Mouse (Mus musculus) forebrain, embryonic 16.5 days (tissue): Measurements from ENCODE around the gene Mycbpap. TPM values are rescaled to one million over a fixed set of nuclear protein-coding genes. Genes with fewer than 3 reads are reported as not detected.

Experiments used
- ATAC-seq: fragments of 200-750 bp; cut with Nextera tagmentation; 2 replicates; pipeline ENCODE4 v1.8.0; 2017; ENCODE audit warnings: mild to moderate bottlenecking, moderate library complexity
- H3K27ac ChIP-seq: fragments of 300-500 bp; sonication (generic); 2 replicates; pipeline ENCODE4 v1.5.1; 2014; ENCODE audit warnings: low read length, control low read depth
- H3K27me3 ChIP-seq: fragments of 300-500 bp; sonication (generic); replicated peaks from 2 replicates; pipeline ENCODE4 v1.6.1; 2014; ENCODE audit warnings: low read length; ENCODE audit not compliant: control insufficient read depth, insufficient read depth
- H3K36me3 ChIP-seq: fragments of 300-500 bp; sonication (generic); 2 replicates; pipeline ENCODE4 v1.6.1; 2014; ENCODE audit not compliant: control insufficient read depth, insufficient read depth
- H3K4me1 ChIP-seq: fragments of 300-500 bp; sonication (generic); replicated peaks from 2 replicates; pipeline ENCODE4 v1.6.1; 2014; ENCODE audit warnings: low read length; ENCODE audit not compliant: control insufficient read depth, insufficient read depth
- H3K4me2 ChIP-seq: fragments of 300-500 bp; sonication (generic); 2 replicates; pipeline ENCODE4 v1.6.1; 2014; ENCODE audit warnings: mild to moderate bottlenecking, low read length, control low read depth
- H3K4me3 ChIP-seq: fragments of 300-500 bp; sonication (generic); replicated peaks from 2 replicates; pipeline ENCODE4 v1.5.1; 2014; ENCODE audit warnings: mild to moderate bottlenecking, low read length, control low read depth
- H3K9ac ChIP-seq: fragments of 300-500 bp; sonication (generic); replicated peaks from 2 replicates; pipeline ENCODE4 v1.6.1; 2014; ENCODE audit warnings: low read depth, low read length, control low read depth
- H3K9me3 ChIP-seq: fragments of 300-500 bp; sonication (generic); 2 replicates; pipeline ENCODE4 v1.6.1; 2016; ENCODE audit warnings: low read length; ENCODE audit not compliant: control insufficient read depth
- WGBS: fragments of 180-500 bp; shearing (Covaris S2); extraction: QIAGEN DNeasy Blood & Tissue Kit; methylation state at CpG from one replicate; pipeline ENCODE4 v1.1.7; 2014; 5-methylcytosine and 5-hydroxymethylcytosine counted together
- polyA plus RNA-seq: library from polyadenylated mRNA; unstranded; fragments of >200 nt; fragmentation: Nextera tagmentation; extraction: Ambion mirVana; gene quantifications from 2 replicates; pipeline ENCODE4 v1.2.1, GENCODE M21; 2015

Mycbpap gene
- polyA plus RNA-seq, 1 experiment from 2014 or later: 2.6 TPM

DNA sequence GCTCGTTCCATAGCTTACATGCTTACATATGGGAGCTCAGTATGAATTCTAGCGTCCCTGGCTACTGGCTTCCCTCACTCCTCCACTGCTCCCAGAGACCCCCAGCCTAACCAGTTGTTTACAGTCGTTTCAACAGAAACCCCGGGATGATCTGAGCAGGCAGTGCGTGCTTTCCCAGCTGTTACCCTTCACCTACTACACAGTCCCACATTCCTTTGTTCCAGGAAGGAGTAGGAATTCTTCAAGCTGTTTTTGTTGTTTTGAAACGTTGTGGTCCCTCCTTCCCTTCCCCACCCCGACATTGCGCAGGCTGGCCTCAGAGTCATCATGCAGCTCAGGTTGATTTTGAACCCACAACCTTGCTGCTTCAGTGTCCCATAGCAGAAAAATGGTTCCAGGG, 21.2 kb downstream of the Mycbpap start:
- Histone ChIP-seq H3K4me2 (no peak overlapping the region), H3K4me1 (peaks cover 22% of the 10 kb centered on the region), H3K4me3 (no peak overlapping the region), H3K36me3 (no peaks in the 10 kb centered on the region), H3K9ac (no peak overlapping the region), H3K27ac (no peak overlapping the region), H3K9me3 (no peaks in the 10 kb centered on the region), H3K27me3 (no peaks in the 10 kb centered on the region; the same call in 1 of the 2 replicates)
- ATAC-seq: no peak
- WGBS: 32% methylated on average over 8 of the region's 8 CpGs

DNA sequence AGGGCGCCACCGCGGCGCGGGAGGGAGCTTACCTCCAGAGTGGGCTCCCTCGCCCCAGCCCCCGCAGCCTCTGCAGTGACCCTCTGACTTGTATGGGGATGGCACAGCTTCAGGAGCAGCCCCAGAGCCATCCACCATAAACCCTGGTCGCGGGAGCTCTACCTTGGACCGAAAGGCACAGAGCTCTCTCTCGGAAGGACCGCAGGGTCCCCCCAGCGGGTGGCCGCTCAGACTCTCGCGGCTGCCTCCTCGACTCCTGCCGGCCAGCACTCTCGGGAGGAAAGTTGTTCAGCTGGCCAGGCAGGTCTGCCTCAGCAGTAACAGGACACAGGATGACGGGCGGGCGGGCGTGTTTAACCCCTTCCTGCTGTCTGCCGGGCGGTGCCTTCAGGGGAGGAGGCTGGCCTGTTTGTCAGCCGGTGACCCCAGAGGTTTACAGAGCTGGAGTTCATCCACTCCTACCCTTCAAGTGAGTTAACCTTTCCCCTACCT, 21.8 kb downstream of the Mycbpap start, which contains the start of gene Epn3:
Epn3 (minus strand) TSS at position 314 of the 492 bp plus-strand sequence.
- peak within 1 kb of the TSS; percentile 41 for H3K9ac ChIP-seq
- H3K27me3 ChIP-seq: no peaks in the 10 kb centered on the region; the same call in 1 of the 2 replicates
- 1% methylated on average over 26 of the region's 26 CpGs for WGBS
- H3K4me2 ChIP-seq: peak within 1 kb of the TSS; percentile 49
- ATAC-seq: no peak
- H3K4me1 ChIP-seq: peaks cover 22% of the 10 kb centered on the region
- H3K36me3 ChIP-seq: no peaks in the 10 kb centered on the region
- peak within 1 kb of the TSS; percentile 28 for H3K4me3 ChIP-seq
- H3K27ac ChIP-seq: no peak within 1 kb of the TSS
- no peaks in the 10 kb centered on the region for H3K9me3 ChIP-seq

DNA sequence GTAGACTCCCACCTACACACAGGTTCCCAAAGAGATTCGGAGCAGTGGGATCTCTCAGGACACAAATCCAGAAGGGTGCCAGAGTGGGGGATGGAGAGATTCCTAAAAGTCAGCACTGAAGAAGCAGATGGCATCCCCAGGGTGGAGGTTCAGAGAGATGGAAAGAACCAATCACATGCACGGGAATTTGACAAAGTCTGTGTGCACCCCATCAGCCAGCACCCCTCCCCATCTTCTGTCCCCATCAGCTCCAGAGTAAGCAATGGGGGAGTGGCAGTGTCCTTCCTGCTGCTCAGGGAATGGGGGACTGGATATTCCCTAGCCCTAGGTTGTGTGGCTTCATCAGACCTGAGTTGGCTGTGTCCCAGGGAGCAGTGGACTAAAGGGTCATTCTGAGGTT, 22.5 kb downstream of the Mycbpap start:
- Histone ChIP-seq H3K4me2 (peak overlapping the region; percentile 49), H3K4me3 (no peak overlapping the region; the same call in 1 of the 2 replicates), H3K4me1 (peaks cover 22% of the 10 kb centered on the region), H3K9me3 (no peaks in the 10 kb centered on the region), H3K27ac (no peak overlapping the region), H3K36me3 (no peaks in the 10 kb centered on the region), H3K27me3 (no peaks in the 10 kb centered on the region; the same call in 1 of the 2 replicates), H3K9ac (no peak overlapping the region; the same call in 1 of the 2 replicates)
- 6% methylated on average over 2 of the region's 2 CpGs for WGBS
- ATAC-seq: peak; percentile 55; the same call in 1 of the 2 replicates

DNA sequence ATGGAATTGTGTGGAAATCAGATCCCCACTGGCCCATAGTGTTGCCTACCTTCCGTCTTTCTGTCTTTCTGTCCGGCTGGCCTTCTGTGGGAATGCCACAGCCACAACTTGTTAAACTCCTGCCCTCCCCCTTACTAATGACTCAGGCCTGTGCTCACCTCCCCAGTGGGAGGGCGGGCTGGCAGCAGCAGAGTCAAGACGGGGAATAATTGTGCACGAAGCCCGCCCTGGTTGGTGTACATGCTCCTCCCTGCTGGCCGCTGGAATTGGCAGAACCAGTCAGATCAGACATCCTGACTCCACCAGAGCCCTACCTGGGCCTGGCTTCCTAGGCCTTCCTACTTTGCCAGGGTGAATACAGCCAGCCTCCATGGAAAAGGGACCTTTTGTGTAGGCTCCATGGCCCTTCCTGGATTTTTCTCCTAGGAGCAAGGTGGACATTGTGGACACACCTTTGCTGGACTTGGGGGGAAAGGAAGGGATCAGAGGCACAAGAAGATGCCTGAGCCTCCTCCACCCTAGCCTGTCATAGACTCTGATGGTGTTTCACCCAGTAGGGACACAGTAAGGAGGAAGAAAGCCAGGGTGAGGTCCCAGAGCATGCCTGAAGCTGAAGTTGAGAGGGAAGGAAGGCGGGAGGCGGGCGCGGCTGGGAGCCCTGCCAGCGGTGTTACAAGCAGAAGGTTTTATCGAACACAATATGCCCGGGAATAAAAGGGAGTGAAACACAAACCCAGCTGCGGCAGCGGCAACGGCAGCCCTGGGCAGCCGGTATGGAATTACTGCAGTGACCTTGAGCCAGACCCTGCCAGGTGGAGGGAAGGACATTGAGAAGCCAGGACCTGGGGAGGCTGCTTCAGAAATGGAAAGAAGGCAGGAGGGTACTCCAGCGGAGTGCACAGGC, 23.2 kb downstream of the Mycbpap start:
- H3K4me2 ChIP-seq: peak overlapping the region; percentile 49
- H3K4me1 ChIP-seq: peaks cover 22% of the 10 kb centered on the region
- H3K36me3 ChIP-seq: no peaks in the 10 kb centered on the region
- peak; percentile 48 for ATAC-seq
- peak overlapping the region; percentile 39 for H3K9ac ChIP-seq
- WGBS: 13% methylated on average over 19 of the region's 19 CpGs
- H3K27me3 ChIP-seq: no peaks in the 10 kb centered on the region; the same call in 1 of the 2 replicates
- no peak overlapping the region for H3K27ac ChIP-seq
- H3K4me3 ChIP-seq: peak overlapping the region; percentile 5; the same call in 1 of the 2 replicates
- no peaks in the 10 kb centered on the region for H3K9me3 ChIP-seq

DNA sequence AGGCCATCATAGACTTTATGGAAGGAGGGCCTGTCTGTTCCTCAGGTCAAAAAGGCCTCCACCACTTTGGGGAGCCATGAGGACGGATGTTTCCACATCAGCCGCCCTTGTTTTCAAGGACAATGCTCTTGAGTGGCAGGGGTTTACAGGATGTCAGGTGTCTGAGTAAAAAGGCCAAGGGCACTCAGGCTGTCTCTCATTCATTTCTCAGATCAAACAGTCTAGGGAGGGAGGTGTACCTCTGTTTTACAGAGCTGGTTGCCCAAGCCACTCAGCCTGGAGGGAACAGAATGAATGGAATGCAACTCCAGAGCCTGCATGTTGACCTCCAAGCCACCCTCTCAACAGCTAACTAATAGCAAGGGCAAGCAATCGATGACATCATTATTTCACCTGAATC, 26.1 kb downstream of the Mycbpap start:
- Histone ChIP-seq H3K9me3 (no peaks in the 10 kb centered on the region), H3K4me1 (peaks cover 32% of the 10 kb centered on the region), H3K27ac (no peak overlapping the region), H3K4me2 (no peak overlapping the region), H3K36me3 (no peaks in the 10 kb centered on the region), H3K27me3 (no peaks in the 10 kb centered on the region; the same call in 1 of the 2 replicates), H3K9ac (no peak overlapping the region), H3K4me3 (no peak overlapping the region)
- 74% methylated on average over 3 of the region's 3 CpGs for WGBS
- no peak for ATAC-seq

DNA sequence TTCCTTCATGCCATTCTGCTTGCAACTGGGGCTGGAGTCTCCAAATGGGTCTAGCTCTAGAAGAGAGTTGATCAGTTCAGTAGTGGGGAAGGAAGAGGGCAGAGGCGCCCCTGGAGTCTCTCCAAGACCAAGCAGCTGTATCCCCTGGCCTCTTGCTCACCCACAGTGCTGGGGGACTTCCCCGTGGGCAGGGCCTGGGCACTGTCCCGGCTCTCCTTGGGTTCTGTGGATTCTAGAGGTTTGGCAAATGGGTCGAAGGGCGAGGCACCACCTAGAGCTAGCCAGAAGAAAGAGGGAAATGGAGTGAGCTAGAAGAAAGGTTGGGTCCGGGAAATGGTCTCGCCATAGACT, 29.8 kb downstream of the Mycbpap start:
- WGBS: 67% methylated on average over 7 of the region's 7 CpGs
- Histone ChIP-seq H3K27ac (no peak overlapping the region), H3K36me3 (no peaks in the 10 kb centered on the region), H3K4me1 (peaks cover 10% of the 10 kb centered on the region), H3K9me3 (no peaks in the 10 kb centered on the region), H3K27me3 (no peaks in the 10 kb centered on the region), H3K9ac (peak overlapping the region; percentile 86; the same call in 1 of the 2 replicates), H3K4me2 (peak overlapping the region; percentile 55; the same call in 1 of the 2 replicates), H3K4me3 (peak overlapping the region; percentile 67)
- ATAC-seq: no peak

DNA sequence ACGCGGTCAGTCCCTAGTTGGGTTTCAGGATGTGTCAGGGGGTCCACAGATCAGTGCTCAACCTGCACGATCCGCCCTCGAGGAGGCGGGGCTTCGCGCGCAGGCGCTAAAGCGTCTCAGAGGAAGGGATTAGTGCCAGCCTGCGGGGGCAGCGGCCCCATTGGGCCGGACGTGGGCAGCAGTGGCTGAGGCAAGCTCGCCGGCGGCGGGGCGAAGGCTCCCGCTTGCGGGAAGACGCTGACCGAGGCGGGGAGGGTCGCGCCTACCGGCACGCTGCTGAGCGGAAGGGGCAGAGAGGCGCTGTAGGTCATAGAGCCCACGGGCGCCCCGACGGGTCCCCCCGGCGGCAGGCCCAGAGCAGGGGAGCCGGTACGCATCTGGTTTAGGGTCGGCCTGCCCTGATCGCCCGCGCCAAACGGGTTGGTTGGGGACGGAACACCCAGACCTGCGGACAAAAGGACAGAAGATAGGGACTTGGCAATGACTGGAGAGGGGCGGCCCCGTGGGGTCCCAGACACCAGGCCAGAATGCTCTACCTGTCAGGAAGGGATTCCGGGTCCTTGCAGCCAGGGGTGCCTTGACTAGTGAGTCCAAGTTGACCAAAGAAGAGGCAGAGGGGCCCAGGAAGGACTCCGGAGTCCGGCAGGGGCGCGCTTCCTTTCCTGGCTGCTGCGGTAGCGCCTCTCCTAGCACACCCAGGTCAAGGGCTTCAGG, 30.4 kb downstream of the Mycbpap start:
- Histone ChIP-seq H3K27me3 (no peaks in the 10 kb centered on the region), H3K4me1 (peaks cover 10% of the 10 kb centered on the region), H3K27ac (no peak overlapping the region), H3K9me3 (no peaks in the 10 kb centered on the region), H3K9ac (peak overlapping the region; percentile 86), H3K36me3 (no peaks in the 10 kb centered on the region), H3K4me2 (peak overlapping the region; percentile 55), H3K4me3 (peak overlapping the region; percentile 67)
- 4% methylated on average over 55 of the region's 55 CpGs for WGBS
- peak; percentile 80 for ATAC-seq

DNA sequence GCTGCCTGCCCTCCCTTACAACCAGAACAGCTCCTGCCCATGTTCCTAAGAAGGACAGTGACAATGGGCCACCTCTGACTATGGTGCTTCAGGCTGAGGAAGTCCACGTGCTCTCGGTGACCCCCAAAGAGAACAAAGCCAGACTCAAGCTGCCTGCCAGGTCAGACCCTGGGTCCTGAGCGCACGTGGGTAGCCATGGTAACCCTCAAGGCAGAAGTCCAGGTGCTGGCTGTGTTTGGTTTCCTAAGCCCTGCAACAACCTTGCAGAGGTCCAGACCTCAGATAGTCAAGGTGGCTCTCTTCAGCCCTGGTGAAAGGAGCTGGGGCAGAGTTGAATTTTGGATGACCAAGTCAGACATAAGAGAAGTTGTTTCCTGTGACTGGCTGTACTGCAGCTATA, 31.8 kb downstream of the Mycbpap start:
- 30% methylated on average over 4 of the region's 4 CpGs for WGBS
- ATAC-seq: no peak

More for the DNA sequence above, 31.8 kb downstream of the Mycbpap start:
- H3K36me3 ChIP-seq: no peaks in the 10 kb centered on the region
- H3K27ac ChIP-seq: no peak overlapping the region
- no peaks in the 10 kb centered on the region for H3K9me3 ChIP-seq
- peaks cover 10% of the 10 kb centered on the region for H3K4me1 ChIP-seq
- no peak overlapping the region for H3K4me2 ChIP-seq
- H3K4me3 ChIP-seq: no peak overlapping the region
- H3K9ac ChIP-seq: no peak overlapping the region
- no peaks in the 10 kb centered on the region for H3K27me3 ChIP-seq
